In genomic region chr10:104455549-104456351, GRCm38 (mm10) we compare ENCODE assay signal across 9 mouse cellular contexts.
DNase-seq lines count a peak whose midpoint lies in the region; ATAC-seq lines count a peak whose summit lies in the region.
"Had no signal": no experiment of that assay in that cellular context is flagged by ENCODE, and none has a peak within 500 bp of the region (broad histone marks: within the 10 kb centered on the region; RNA-seq: fewer than 3 reads in every experiment).

No protein-coding gene starts in this region.

- DNase-seq in embryonic facial prominence, embryonic 14.5 days (ENCODE audit: low spot score), result peak; percentile 3
- no peak for DNase-seq in embryonic facial prominence, embryonic 10.5 days (ENCODE audit: low spot score)
- no peak for DNase-seq in limb, embryonic 10.5 days (ENCODE audit: low spot score)
- DNase-seq in hindbrain, embryonic 14.5 days (ENCODE audit: low spot score), result peak; percentile 34
- peak; percentile 53 for DNase-seq in retina, embryonic 14.5 days (ENCODE audit: low spot score)
- no peak for DNase-seq in yolk sac, embryonic 10.5 days (ENCODE audit: low spot score)

- no peak overlapping the region for H3K27ac ChIP-seq in embryonic facial prominence, embryonic 14.5 days (replicated peaks; ENCODE audit: low read depth, low read length)
- no peak overlapping the region for H3K27ac ChIP-seq in embryonic facial prominence, embryonic 10.5 days (replicated peaks)
- H3K27ac ChIP-seq in limb, embryonic 13.5 days, result no peak overlapping the region
- no peak overlapping the region for H3K27ac ChIP-seq in limb, embryonic 10.5 days
- H3K27ac ChIP-seq in hindbrain, embryonic 14.5 days, result peak overlapping the region; percentile 0; the same call in 1 of the 2 replicates
- H3K27ac ChIP-seq: stomach, embryonic 15.5 days had no signal

- H3K4me1 ChIP-seq in embryonic facial prominence, embryonic 14.5 days (ENCODE audit: control insufficient read depth, insufficient read depth, low read length), result no peaks in the 10 kb centered on the region
- no peaks in the 10 kb centered on the region for H3K4me1 ChIP-seq in embryonic facial prominence, embryonic 10.5 days
- H3K4me1 ChIP-seq in limb, embryonic 13.5 days, result no peaks in the 10 kb centered on the region
- H3K4me1 ChIP-seq in limb, embryonic 10.5 days, result no peaks in the 10 kb centered on the region
- no peaks in the 10 kb centered on the region for H3K4me1 ChIP-seq in hindbrain, embryonic 14.5 days (replicated peaks; ENCODE audit: control insufficient read depth, insufficient read depth, low read length)
- H3K4me1 ChIP-seq: stomach, embryonic 15.5 days had no signal

- H3K9ac ChIP-seq in embryonic facial prominence, embryonic 14.5 days (ENCODE audit: low read depth, low read length), result no peak overlapping the region
- no peak overlapping the region for H3K9ac ChIP-seq in limb, embryonic 13.5 days
- peak overlapping the region; percentile 34 for H3K9ac ChIP-seq in hindbrain, embryonic 14.5 days
- H3K9ac ChIP-seq: stomach, embryonic 15.5 days had no signal

- ATAC-seq in embryonic facial prominence, embryonic 14.5 days (ENCODE audit: low read depth), result no peak
- no peak for ATAC-seq in limb, embryonic 13.5 days (ENCODE audit: low FRiP score, low read depth)
- peak; percentile 57; the same call in 1 of the 2 replicates for ATAC-seq in hindbrain, embryonic 14.5 days (ENCODE audit: low FRiP score)
- no peak for ATAC-seq in erythroblast, adult 5-6 weeks (replicated peaks; ENCODE audit: low FRiP score, poor library complexity, severe bottlenecking)

- H3K9me3 ChIP-seq in embryonic facial prominence, embryonic 14.5 days (ENCODE audit: control insufficient read depth, low read length), result no peaks in the 10 kb centered on the region
- H3K9me3 ChIP-seq in embryonic facial prominence, embryonic 10.5 days, result no peaks in the 10 kb centered on the region
- H3K9me3 ChIP-seq in limb, embryonic 13.5 days, result no peaks in the 10 kb centered on the region
- no peaks in the 10 kb centered on the region for H3K9me3 ChIP-seq in limb, embryonic 10.5 days (replicated peaks)
- H3K9me3 ChIP-seq in hindbrain, embryonic 14.5 days (ENCODE audit: control insufficient read depth, low read length), result no peaks in the 10 kb centered on the region
- H3K9me3 ChIP-seq: stomach, embryonic 15.5 days had no signal

- H3K36me3 ChIP-seq in embryonic facial prominence, embryonic 14.5 days (ENCODE audit: control insufficient read depth, insufficient read depth, low read length), result no peaks in the 10 kb centered on the region
- no peaks in the 10 kb centered on the region for H3K36me3 ChIP-seq in embryonic facial prominence, embryonic 10.5 days (replicated peaks)
- H3K36me3 ChIP-seq in limb, embryonic 13.5 days, result no peaks in the 10 kb centered on the region
- no peaks in the 10 kb centered on the region for H3K36me3 ChIP-seq in limb, embryonic 10.5 days
- no peaks in the 10 kb centered on the region for H3K36me3 ChIP-seq in hindbrain, embryonic 14.5 days (replicated peaks; ENCODE audit: control insufficient read depth, insufficient read depth)
- H3K36me3 ChIP-seq: stomach, embryonic 15.5 days had no signal

- H3K4me3 ChIP-seq in embryonic facial prominence, embryonic 14.5 days (ENCODE audit: low read depth, low read length), result no peak overlapping the region
- no peak overlapping the region for H3K4me3 ChIP-seq in embryonic facial prominence, embryonic 10.5 days
- no peak overlapping the region for H3K4me3 ChIP-seq in limb, embryonic 13.5 days
- H3K4me3 ChIP-seq in limb, embryonic 10.5 days, result no peak overlapping the region
- H3K4me3 ChIP-seq in hindbrain, embryonic 14.5 days (replicated peaks; ENCODE audit: low read length), result peak overlapping the region; percentile 20
- H3K4me3 ChIP-seq: stomach, embryonic 15.5 days had no signal

- no peaks in the 10 kb centered on the region for H3K27me3 ChIP-seq in embryonic facial prominence, embryonic 14.5 days (replicated peaks; ENCODE audit: control insufficient read depth, insufficient read depth, low read length)
- no peaks in the 10 kb centered on the region for H3K27me3 ChIP-seq in embryonic facial prominence, embryonic 10.5 days (replicated peaks; ENCODE audit: low read depth, poor library complexity, severe bottlenecking)
- H3K27me3 ChIP-seq in limb, embryonic 13.5 days, result no peaks in the 10 kb centered on the region
- H3K27me3 ChIP-seq in limb, embryonic 10.5 days (ENCODE audit: low read depth, poor library complexity, severe bottlenecking), result no peaks in the 10 kb centered on the region
- H3K27me3 ChIP-seq in hindbrain, embryonic 14.5 days (ENCODE audit: control insufficient read depth, insufficient read depth, low read length), result no peaks in the 10 kb centered on the region
- H3K27me3 ChIP-seq: stomach, embryonic 15.5 days had no signal

- WGBS in embryonic facial prominence, embryonic 14.5 days, result 64% methylated on average over 14 of the region's 14 CpGs
- 77% methylated on average over 14 of the region's 14 CpGs for WGBS in embryonic facial prominence, embryonic 10.5 days
- WGBS in limb, embryonic 13.5 days, result 62% methylated on average over 14 of the region's 14 CpGs
- 77% methylated on average over 14 of the region's 14 CpGs for WGBS in limb, embryonic 10.5 days
- WGBS in hindbrain, embryonic 14.5 days, result 27% methylated on average over 14 of the region's 14 CpGs

- no peak overlapping the region; the same call in 1 of the 2 replicates for H3K4me2 ChIP-seq in embryonic facial prominence, embryonic 14.5 days (ENCODE audit: low read depth, low read length)
- peak overlapping the region; percentile 23 for H3K4me2 ChIP-seq in limb, embryonic 13.5 days (replicated peaks)
- peak overlapping the region; percentile 44 for H3K4me2 ChIP-seq in hindbrain, embryonic 14.5 days (replicated peaks)
- H3K4me2 ChIP-seq: stomach, embryonic 15.5 days had no signal

Comparison
In these comparisons a context has a peak if more than half of its experiments do, and no peak if none do; other contexts are left out.
1. DNase-seq: peak in embryonic facial prominence, embryonic 14.5 days (single experiment), hindbrain, embryonic 14.5 days (single experiment) and retina, embryonic 14.5 days (single experiment); none in embryonic facial prominence, embryonic 10.5 days (single experiment), limb, embryonic 10.5 days (single experiment) and yolk sac, embryonic 10.5 days (single experiment).